Mouse (Mus musculus) cerebellum, adult 9-10 months (tissue): Measurements from ENCODE around the gene Slc15a3.

Experiments used
- DNase-seq: peaks from one replicate; pipeline ENCODE4 v3.0.0; 2022

The Slc15a3 gene

DNA sequence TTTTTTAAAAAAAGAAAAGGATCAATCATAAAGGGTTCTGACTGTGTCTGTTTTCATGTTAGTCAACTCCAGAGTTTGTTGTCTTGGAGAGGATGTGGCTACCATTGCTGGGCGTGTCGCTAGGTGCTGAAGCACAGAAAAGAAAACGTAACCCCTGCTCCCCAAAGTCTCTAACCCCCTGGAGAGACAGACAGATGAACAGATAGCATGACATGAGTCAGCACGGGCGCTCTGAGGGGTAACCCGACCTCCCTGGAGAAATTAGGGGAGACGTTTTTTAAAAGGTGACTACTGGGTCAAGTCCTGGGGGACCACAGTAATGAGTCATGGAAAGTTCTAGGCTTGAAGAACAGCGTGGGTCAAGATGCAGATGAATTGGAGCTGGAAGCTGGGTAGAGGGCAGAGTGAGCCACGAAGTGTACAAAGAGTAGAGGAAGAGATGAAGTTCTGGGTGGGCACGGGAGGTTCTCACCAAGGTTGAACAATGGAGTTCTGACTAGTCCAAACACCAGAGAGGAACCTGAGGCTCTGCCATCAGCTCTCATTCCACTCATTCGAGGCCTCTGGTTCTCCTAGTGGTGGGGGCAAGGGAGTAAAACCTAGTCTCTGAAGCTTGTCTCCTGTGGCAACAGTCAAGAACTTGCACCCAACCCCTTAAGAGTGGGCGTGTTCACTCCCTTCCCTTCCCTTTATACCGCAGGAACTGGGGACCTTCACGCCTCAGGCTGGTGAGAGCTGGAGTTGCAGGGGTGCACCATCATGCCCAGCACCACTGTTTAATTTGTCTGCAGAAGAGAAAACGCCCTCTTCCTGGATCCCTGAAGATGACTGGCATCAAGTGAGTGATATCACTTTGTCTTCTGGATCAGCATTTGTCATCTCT is at the start of gene Slc15a3:
TSS of gene Slc15a3 (plus strand) at position 718 of the 883 bp plus-strand sequence.
- no peak for DNase-seq

DNA sequence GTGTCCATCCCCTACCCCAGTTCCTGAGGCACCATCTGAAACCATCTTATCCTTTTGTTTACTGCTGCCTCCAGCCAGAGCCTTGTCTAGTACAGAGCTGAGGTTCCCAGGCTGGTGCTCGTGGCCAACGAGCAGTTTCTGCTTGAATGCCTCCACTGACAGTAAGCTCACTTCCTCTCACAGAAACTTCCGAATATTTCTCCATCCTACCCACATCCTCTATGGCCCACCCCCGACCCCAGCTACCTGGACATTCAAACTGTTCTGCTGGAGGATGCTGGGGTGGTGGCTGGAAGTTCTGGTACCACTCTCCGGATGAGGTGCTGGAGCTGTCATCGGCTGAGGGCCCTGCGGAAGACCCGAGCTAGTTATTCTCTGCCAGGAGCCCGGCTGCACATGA is 49.2 kb upstream of the Slc15a3 start:
- DNase-seq, result no peak

DNA sequence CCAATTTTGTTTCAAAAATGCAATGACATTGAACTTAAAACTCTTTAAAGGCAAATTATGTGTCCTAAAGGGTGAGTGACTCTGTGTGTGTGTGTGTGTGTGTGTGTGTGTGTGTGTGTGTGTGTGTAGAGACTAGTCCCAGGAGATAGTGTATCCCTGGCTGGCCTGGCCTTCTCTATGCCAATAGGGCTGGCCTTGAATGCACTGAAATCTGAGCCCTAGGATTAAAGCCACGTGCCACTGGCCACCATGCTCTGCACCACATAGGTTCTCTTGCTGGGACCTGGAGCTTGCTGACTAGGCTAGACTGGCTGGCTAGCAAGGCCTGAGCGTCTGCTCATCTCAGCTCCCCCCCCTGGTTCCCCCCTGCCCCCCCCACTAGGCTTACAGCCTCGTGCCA is 46.5 kb upstream of the Slc15a3 start:
- DNase-seq, result no peak

DNA sequence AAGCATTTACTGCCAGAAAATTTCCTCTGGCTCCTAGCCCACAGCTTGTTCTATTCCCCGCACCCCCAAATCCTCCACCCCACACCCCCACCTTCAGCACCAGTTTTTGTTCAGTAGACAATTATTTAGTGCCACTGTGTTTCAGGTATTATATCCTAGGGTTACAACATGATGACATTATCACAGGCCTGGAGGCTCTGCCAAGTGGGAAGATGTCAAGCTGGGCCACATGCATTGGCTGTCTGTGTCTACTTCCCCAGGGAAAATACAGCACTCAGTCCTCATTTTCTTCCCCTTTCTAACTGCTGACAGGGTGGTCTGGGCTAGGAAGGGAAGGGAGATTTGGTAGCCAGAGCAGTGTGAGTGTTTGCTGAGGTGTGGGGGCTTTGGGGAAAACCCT is 44.6 kb upstream of the Slc15a3 start:
- DNase-seq, result no peak

DNA sequence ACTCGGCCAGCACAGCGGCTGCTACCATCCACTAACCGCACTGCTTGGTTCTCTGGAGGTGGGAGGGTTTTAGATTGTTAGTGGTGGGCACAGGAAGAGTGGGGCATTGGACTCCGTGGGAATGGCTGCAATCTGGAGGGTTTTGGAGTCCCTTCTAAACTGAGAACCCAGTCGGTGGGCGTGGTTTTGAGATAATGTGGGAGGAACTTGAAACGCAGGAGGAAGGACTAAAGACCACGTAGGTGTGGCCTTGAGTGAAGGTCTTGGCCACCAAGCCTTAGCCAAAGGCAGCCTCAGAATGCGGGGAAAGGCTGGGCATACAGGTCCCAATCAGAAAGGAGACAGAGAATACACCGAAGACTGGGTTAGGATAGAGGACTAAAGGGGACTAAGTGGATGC is 41.0 kb upstream of the Slc15a3 start:
- DNase-seq, result no peak

DNA sequence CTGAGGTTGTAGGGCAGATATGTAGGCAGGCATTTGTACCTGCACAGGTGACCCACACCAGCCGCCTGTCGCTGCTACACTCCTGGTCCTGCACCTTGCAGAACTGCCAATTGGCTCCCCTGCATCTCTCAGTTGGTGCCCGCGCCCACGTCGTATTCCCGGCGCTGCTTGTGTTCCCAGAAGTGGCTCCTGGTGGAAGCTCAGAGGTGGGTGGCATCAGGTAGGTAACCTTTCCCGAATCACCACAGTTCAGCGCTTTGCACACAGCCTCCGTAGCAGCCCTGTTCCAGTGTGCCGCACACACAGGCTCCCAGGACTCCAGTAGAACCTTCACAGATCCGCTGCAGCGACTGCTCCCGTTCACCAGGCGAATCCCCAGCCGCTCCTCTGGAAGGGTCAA is 40.4 kb upstream of the Slc15a3 start:
- DNase-seq, result no peak

DNA sequence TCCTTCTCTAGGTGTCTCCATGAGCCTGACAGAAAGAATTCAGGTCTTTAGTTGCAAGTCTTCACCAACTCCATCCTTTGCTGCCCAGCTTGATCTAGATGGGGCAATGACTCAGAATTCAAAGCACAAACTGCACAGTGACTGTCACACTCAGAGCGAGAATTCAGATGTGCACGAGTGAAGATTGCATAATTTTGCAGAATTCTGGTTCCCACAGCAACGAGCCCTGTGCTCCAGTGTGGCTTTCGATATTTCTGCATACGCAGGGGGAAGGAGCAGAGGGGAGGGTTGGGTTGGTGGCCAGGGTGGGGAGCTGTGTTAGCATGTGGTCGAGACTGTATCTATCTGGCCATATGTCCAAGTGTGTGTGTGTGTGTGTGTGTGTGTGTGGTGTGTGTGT is 38.5 kb upstream of the Slc15a3 start:
- no peak for DNase-seq

DNA sequence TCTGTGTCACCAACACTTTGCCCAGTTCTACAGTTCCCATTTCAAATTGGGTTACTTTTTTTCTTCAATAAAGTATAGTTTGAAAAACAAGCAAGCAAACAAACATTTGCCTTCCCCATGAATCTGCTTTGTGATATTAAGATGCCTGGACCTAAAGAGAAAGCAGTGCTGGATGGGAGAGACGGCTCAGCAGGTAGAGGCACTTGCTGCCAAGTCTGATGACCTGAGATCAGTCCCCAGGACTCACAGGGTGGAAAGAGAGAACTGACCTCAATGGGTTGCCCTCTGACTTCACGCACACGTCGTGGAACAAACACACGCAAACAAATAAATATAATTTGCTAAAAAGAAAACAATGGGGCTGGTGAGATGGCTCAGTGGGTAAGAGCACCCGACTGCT is 37.6 kb upstream of the Slc15a3 start:
- DNase-seq, result no peak

DNA sequence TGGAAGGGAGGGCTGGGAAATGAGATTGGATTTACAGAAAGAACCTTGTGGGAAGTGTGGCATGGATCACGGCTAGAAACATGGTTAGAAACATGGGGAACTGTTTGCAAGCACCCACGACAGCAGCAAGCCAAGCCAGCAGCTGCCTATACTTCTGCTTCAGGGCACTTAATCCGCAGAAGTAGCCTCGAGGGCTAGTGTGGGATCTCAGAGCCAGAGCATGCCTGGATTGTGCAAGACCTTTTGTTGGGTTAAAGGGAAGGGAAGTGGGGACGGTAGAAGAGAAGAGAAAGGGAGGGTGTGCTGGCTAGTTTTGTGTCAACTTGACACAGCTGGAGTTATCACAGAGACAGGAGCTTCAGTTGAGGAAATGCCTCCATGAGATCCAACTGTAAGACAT is 35.8 kb upstream of the Slc15a3 start:
- no peak for DNase-seq

DNA sequence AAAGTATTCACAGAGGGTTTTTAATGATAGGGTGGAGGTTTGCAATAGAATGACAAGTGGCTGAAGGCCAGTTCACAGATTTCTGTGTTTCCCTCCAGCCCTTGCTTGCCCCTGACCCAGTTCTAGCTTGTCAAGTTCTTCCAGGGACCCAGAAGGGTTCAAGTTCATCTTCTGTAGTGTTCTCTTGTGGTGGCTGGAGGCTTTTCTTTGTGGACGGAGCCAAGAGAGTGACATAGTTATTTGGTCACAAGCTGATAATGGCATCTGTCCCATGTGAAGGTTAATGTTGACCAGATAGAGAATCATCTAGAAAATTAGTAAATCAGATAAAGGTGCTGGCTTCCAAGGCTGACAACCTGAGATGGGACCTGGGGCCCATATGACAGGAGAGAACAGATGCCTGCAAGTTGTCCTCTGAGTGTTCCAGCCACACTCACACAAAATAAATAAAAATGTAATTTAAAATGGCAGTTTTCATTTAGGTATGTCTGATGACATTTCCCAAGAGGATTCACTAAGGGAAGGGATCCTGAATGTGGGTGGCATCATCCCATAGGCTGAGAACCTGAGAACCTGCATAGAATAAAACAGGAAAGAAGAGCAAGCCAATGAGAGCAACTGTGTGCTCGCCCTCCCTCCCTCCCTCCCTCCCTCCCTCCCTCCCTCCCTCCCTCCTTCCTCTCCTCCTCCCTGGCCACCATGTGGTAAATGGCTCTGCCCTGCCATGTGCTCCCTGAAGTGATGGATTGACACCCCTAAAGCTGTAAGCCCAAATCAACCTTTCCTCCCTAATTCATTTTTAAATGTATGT is 34.5 kb upstream of the Slc15a3 start:
- DNase-seq, result peak; percentile 69

DNA sequence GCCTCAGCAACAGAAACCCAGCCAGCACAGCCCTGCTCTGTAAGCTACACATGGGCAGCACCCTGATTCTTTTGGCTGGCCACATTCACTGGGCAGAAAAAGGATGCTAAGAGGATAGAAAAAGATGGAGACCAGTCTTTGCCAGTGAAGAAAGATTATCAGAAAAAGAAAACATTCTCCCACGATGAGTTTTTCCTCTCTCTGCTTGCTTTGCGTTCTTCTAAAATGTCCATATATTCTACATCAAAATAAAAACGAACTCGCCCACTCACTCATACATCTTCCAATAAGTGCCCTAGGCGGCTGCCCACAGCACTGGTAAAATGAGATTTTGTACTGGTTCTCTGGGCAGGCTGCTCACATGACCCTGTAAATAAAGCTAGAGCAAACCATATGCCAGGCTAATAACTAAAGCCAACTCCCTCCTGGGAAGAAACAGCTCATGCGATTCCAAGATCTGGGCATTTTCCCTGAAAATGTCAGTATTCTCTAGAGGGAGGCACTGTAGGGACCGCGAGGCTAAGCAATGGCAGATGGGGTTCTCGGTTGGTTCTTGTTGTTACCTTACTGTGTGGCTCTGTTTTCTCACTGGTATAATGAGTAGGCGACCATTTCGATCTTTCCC is 33.8 kb upstream of the Slc15a3 start:
- DNase-seq, result peak; percentile 95

DNA sequence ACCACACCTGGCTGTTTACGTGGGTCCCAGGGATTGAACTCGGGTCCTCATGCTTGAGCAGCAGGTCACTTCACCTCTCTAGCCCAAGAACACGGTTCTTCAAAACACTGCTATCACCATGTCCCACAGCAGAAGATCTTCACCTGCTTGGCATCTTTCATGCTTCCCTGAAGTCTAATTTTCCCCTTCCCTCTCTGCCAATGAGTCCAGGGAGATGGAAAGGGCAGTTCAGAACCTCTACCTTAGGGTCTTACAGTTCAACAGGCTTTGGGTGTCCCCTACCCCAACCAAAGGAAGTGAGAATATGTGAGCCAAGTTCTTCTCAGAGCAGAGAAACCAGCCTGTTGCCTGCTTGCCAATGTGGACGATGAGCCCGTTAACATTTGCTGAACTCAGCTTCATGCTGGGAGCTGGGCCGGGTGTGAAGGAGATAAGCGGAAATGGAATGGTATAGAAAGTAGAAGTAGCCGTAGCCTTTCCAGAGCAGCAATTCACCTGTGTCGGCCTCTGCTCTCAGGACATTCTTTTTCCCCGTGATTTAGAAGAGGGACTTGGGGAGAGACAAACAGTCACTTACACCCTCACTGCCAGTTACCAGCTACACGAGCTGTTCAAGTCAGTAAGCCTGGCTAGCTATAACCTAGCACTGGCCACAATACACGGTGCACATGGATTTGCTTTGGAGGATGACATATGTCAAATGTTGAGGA is 30.8 kb upstream of the Slc15a3 start:
- peak; percentile 61 for DNase-seq

DNA sequence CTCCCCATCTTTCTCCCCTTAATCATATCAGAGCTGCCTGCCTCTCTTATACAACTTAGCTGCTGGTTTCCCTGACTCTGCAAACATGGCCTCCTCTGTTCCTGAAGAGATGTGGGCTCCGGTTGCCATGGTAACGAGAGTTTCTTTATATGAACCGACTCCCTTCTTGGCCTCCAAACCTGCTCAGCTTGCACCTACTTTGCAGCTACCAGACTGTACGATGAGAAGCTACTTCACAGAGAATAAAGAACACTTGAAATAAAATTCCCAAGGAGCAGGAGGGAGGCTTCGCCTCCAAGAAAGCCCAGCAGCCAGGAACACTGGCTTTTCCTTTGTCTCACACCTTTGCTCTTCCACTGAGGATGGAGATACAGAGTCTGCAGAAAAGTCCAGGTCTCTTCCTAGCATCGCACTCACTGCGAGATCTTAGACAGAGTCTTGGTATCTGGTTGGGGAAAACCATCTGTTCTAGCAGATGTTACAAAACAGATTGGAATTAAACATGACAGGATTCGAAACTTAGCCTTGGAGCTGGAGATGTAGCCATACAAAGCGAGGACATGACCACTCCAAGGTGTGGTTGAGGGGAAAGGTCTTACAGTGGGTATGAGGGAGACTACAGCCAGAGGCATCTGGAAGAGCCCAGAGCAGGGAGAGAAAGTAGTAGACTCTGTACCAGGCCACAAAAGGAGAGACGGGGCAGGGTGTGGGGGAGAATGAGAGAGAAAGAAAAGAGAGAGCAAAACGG is 29.9 kb upstream of the Slc15a3 start:
- DNase-seq, result no peak

DNA sequence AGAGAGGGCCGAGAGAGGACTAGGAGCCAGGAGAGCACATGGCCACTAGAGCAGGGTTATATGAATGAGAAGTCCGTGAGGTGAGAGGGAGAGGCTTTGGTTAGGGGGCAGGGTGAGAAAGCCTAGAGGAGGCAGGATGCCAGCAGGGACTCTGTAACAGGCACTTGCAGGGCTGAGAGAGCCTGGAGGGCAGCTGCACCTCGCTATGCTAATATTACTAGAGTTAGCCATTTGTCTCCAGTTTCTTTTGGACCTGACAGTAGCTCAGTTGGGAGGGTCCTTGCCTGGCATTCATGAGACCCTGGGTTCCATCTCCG is 29.4 kb upstream of the Slc15a3 start:
- no peak for DNase-seq

DNA sequence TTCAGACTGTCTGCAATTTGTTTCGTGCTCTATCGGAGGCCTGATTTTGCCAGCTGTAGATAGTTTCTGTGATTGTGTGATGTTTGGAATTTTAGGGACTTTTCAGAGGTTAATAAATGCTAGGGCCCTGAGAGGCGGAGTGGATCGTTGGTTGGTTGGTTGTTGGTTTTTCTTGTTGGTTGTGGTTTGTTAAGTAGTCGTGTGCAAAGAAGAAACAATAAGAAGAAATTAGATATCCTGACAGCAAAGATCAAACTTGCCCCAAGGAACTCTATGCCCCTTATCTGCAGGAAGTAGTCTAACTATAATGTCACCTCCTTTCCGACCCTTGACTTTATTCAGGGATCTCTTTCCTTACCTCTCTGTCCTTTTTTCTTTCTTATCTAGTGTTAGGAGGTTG is 28.1 kb upstream of the Slc15a3 start:
- DNase-seq, result no peak

DNA sequence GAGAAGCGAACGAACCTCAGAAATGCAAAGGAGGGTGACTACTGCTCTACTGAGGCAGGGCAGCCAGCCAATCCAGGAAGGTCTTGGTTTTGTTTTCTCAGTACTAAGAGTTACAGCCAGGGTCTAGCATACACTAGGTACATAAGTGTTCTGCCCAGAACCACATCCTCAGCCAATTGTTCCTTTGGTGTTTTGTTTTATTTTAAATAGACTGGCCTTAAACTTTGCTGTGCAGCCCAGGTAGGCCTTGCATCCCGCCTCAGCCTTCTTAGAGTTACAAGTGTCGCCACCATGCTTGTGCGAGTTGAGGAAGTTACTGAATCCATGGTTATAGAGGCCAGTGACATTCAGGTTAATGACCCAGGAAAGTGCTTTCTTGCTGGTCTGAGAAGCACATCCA is 26.5 kb upstream of the Slc15a3 start:
- no peak for DNase-seq

DNA sequence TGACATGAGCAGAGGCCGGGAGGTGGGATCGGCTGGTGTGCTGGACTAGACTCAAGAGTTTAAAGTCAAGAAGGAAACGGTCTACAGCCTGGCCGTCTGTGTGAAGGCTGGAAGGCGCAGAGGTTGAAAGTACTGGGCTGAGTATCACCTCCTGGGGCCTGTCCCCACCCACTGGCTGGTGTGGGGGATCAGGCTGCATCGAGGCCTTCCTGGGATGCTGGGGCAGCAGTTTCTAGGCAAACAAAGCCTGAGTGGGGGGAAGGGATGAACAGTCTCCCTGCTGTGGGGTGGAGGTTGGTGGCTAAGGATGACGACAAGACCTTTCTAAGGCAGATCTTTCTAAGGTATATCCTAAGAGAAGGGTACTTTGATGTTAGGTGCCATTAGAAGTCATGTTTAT is 25.6 kb upstream of the Slc15a3 start:
- DNase-seq, result no peak

DNA sequence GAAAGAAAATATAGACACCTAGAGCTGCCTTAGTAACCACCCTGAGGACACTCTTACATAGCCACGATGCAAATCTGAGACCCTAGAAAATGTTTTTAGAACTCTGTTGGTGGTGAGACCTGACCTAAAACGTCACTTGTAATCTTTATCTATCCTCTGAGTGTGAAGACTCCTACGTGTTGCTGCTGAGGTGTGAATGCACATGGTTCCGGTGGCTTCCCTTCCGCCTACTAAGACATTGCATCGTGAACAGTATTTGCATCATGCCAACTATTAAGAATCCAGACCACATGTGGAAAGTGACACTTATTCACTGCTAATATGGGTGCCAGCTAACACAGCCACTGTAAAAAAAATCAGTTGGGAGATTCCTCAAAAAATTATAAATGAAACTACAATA is 23.7 kb upstream of the Slc15a3 start:
- DNase-seq, result no peak

DNA sequence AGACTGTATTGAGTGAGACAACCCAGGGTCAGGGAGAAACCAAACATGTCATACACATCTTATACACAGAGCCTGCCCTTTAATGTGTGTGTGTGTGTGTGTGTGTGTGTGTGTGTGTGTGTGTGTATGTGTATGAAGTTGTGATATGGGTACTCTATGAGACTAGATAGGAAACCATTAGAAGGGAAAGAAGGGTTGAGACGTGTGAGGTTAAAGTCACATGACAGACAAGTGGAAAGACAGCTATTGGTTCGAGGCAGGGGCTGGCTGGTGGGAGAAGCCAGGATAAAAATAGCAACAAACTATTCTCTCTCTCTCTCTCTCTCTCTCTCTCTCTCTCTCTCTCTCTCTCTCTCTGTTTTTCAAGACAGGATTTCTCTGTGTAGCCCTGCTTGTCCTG is 23.1 kb upstream of the Slc15a3 start:
- no peak for DNase-seq

DNA sequence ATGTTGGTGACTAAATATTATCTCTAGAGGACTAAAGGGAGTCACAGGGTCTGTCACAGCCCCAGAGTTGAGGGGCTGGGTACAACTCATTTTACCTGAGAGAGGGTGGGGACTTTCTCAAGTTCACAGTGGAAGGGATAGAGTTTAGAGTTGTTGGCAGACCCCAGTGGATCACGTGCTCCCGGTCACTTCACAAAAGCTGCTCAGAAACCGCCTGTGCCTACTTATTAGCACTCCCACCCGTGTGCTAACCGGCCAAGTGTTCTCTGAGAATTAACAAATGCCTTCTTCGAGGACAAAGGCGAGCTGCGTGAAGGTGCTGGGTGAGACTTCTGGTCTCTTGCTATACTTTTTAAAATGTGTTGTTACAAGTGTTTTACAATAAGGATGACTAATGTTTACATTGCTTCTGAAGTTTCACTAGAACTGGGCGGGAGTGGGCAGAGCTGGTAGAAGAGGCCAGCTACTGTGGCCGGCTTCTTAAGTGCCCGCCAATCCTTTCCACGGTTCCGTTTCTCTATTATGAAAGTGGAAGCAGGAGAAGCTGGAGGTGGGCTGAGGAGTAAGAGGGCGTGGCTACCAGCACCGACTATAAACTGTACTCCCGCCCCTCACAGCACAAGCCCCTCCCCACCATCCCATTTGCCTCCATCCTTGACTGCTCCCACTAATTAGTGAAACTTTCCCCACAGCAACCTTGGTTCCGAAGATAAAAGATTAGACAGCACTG is 21.1 kb upstream of the Slc15a3 start:
- no peak for DNase-seq

DNA sequence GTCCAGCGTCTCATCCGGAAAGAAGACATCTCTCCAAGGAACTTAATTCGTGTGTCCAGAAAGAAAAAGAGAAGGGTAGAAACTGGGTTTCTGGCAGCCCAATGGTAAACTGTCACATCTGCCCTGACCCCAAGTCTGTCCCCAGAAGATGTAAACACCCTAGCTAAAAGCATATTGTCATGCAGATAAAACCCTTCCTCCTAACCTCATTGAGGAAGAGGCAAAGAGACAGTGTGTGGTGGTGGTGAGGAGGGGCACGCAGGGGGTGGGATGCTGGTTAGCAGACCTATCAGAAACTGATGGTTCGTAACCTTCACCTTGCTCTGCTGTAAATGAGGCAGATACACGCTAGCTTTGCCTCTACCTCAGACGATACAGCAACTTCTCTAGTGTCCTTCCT is 18.2 kb upstream of the Slc15a3 start:
- DNase-seq, result no peak

DNA sequence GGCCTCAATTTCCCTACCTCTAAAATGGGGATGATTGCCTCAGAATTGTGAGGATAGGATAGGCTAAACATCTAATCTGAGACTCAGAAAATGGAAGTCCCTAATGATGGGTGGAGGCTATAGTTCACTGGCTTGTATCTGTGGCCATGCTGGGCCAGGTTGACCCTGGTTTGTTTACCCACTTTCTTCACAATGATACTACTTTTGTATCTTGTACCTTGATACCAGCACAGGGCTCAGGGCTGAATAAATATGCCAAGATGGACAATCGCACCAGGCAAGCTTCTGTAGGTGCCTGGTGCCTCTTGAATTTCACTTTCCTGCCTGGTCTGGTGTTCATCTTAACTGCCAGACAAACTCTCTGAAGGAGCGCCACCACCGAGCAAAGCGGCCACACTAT is 17.0 kb upstream of the Slc15a3 start:
- DNase-seq, result no peak
